Mouse (Mus musculus) midbrain, embryonic 11.5 days (tissue): Measurements from ENCODE around the gene Tmprss6. TPM values are rescaled to one million over a fixed set of nuclear protein-coding genes. Genes with fewer than 3 reads are reported as not detected.

Experiments
- ATAC-seq: fragments of 200-750 bp; cut with Nextera tagmentation; 2 replicates; pipeline ENCODE4 v1.8.0; 2017; ENCODE audit warnings: moderate TSS enrichment, moderate library complexity; ENCODE audit not compliant: low FRiP score
- DNase-seq: peaks from one replicate; pipeline ENCODE4 v3.0.0; 2015; ENCODE audit warnings: low spot score; ENCODE audit errors: missing footprints
- H3K27ac ChIP-seq: fragments of 300-500 bp; sonication (generic); 2 replicates; pipeline ENCODE4 v1.5.1; 2014; ENCODE audit warnings: low read depth, low read length
- H3K27me3 ChIP-seq: fragments of 300-500 bp; sonication (generic); 2 replicates; pipeline ENCODE4 v1.6.1; 2014; ENCODE audit warnings: mild to moderate bottlenecking, low read length, moderate library complexity, mixed read lengths; ENCODE audit not compliant: control insufficient read depth, insufficient read depth
- H3K36me3 ChIP-seq: fragments of 300-500 bp; sonication (generic); 2 replicates; pipeline ENCODE4 v1.6.1; 2014; ENCODE audit warnings: mild to moderate bottlenecking, low read length, moderate library complexity, mixed read lengths; ENCODE audit not compliant: control insufficient read depth, insufficient read depth
- H3K4me1 ChIP-seq: fragments of 300-500 bp; sonication (generic); 2 replicates; pipeline ENCODE4 v1.6.1; 2014; ENCODE audit warnings: low read length; ENCODE audit not compliant: control insufficient read depth, insufficient read depth
- H3K4me2 ChIP-seq: fragments of 300-500 bp; sonication (generic); 2 replicates; pipeline ENCODE4 v1.6.1; 2014; ENCODE audit warnings: mild to moderate bottlenecking, moderate library complexity
- H3K4me3 ChIP-seq: fragments of 300-500 bp; sonication (generic); 2 replicates; pipeline ENCODE4 v1.5.1; 2014; ENCODE audit warnings: low read depth, low read length
- H3K9ac ChIP-seq: fragments of 300-500 bp; sonication (generic); 2 replicates; pipeline ENCODE4 v1.6.1; 2014; ENCODE audit warnings: low read length
- H3K9me3 ChIP-seq: fragments of 300-500 bp; sonication (generic); 2 replicates; pipeline ENCODE4 v1.6.1; 2016; ENCODE audit warnings: low read length; ENCODE audit not compliant: control insufficient read depth
- WGBS: fragments of 180-500 bp; shearing (Covaris S2); extraction: QIAGEN DNeasy Blood & Tissue Kit; methylation state at CpG from one replicate; pipeline ENCODE4 v1.1.7; 2014; 5-methylcytosine and 5-hydroxymethylcytosine counted together
- polyA plus RNA-seq: library from polyadenylated mRNA; unstranded; fragments of >200 nt; fragmentation: Nextera tagmentation; extraction: Ambion mirVana; gene quantifications from 2 replicates; pipeline ENCODE4 v1.2.1, GENCODE M21; 2014

Gene Tmprss6
- polyA plus RNA-seq, 1 experiment from 2014 or later = 0.07 TPM

GRCm38 (mm10) chr15:78422046-78422956 is 46.1 kb downstream of the Tmprss6 start:
- Histone ChIP-seq H3K4me1 (peaks cover 3% of the 10 kb centered on the region; the same call in 1 of the 2 replicates), H3K27me3 (no peaks in the 10 kb centered on the region), H3K27ac (no peak overlapping the region), H3K4me2 (no peak overlapping the region), H3K4me3 (no peak overlapping the region), H3K9me3 (no peaks in the 10 kb centered on the region), H3K9ac (no peak overlapping the region), H3K36me3 (no peaks in the 10 kb centered on the region)
- ATAC-seq = peak; percentile 68; the same call in 1 of the 2 replicates
- WGBS = 18% methylated on average over 16 of the region's 16 CpGs
- peak; percentile 96 for DNase-seq

GRCm38 (mm10) chr15:78420395-78420794 is 48.0 kb downstream of the Tmprss6 start:
- Histone ChIP-seq H3K9me3 (no peaks in the 10 kb centered on the region), H3K27me3 (no peaks in the 10 kb centered on the region), H3K4me3 (no peak overlapping the region), H3K4me1 (peaks cover 8% of the 10 kb centered on the region; the same call in 1 of the 2 replicates), H3K36me3 (no peaks in the 10 kb centered on the region), H3K4me2 (no peak overlapping the region), H3K27ac (no peak overlapping the region), H3K9ac (no peak overlapping the region)
- WGBS = 89% methylated on average over 13 of the region's 13 CpGs
- ATAC-seq (no peak), DNase-seq (peak; percentile 33)

GRCm38 (mm10) chr15:78416937-78417336 is 51.5 kb downstream of the Tmprss6 start:
- H3K27ac ChIP-seq = no peak overlapping the region
- H3K4me2 ChIP-seq = no peak overlapping the region
- DNase-seq = peak; percentile 81
- no peak for ATAC-seq
- H3K27me3 ChIP-seq = no peaks in the 10 kb centered on the region; the same call in 1 of the 2 replicates
- H3K4me3 ChIP-seq = no peak overlapping the region
- no peaks in the 10 kb centered on the region for H3K9me3 ChIP-seq
- H3K36me3 ChIP-seq = no peaks in the 10 kb centered on the region
- no peak overlapping the region for H3K9ac ChIP-seq
- 20% methylated on average over 4 of the region's 4 CpGs for WGBS
- H3K4me1 ChIP-seq = peaks cover 5% of the 10 kb centered on the region; the same call in 1 of the 2 replicates

GRCm38 (mm10) chr15:78414157-78414556 is 54.3 kb downstream of the Tmprss6 start:
- Histone ChIP-seq H3K4me3 (no peak overlapping the region), H3K9ac (no peak overlapping the region), H3K4me2 (no peak overlapping the region), H3K36me3 (no peaks in the 10 kb centered on the region), H3K4me1 (peaks cover 15% of the 10 kb centered on the region), H3K27ac (no peak overlapping the region), H3K27me3 (peaks cover 20% of the 10 kb centered on the region), H3K9me3 (no peaks in the 10 kb centered on the region)
- DNase-seq (peak; percentile 37), ATAC-seq (no peak)
- 89% methylated on average over 8 of the region's 8 CpGs for WGBS

GRCm38 (mm10) chr15:78413719-78414117 is 54.7 kb downstream of the Tmprss6 start:
- H3K9ac ChIP-seq = no peak overlapping the region
- H3K4me2 ChIP-seq = no peak overlapping the region
- ATAC-seq (no peak), DNase-seq (peak; percentile 44)
- H3K27ac ChIP-seq = no peak overlapping the region
- 64% methylated on average over 1 of the region's 1 CpGs for whole genome bisulfite sequencing
- peaks cover 15% of the 10 kb centered on the region for H3K4me1 ChIP-seq
- H3K27me3 ChIP-seq = peaks cover 24% of the 10 kb centered on the region
- no peaks in the 10 kb centered on the region for H3K9me3 ChIP-seq
- H3K36me3 ChIP-seq = no peaks in the 10 kb centered on the region
- no peak overlapping the region for H3K4me3 ChIP-seq

- H3K9ac ChIP-seq = no peak overlapping the region
- ATAC-seq = no peak
Observed at GRCm38 (mm10) chr15:78413083-78413718, 55.2 kb downstream of the Tmprss6 start.

GRCm38 (mm10) chr15:78409570-78410052 is 58.8 kb downstream of the Tmprss6 start:
- no peak overlapping the region for H3K27ac ChIP-seq
- 8% methylated on average over 12 of the region's 12 CpGs for WGBS
- peaks cover 24% of the 10 kb centered on the region for H3K27me3 ChIP-seq

More at GRCm38 (mm10) chr15:78413083-78413718, 55.2 kb downstream of the Tmprss6 start:
- Histone ChIP-seq H3K4me1 (peaks cover 15% of the 10 kb centered on the region), H3K27ac (no peak overlapping the region), H3K4me3 (no peak overlapping the region), H3K27me3 (peaks cover 24% of the 10 kb centered on the region), H3K36me3 (no peaks in the 10 kb centered on the region), H3K9me3 (no peaks in the 10 kb centered on the region), H3K4me2 (no peak overlapping the region)
- 89% methylated on average over 14 of the region's 14 CpGs for WGBS
- peak; percentile 33 for DNase-seq

GRCm38 (mm10) chr15:78406293-78406934 is 62.0 kb downstream of the Tmprss6 start, which contains the start of gene Mpst:
TSS of gene Mpst (plus strand) at chr15:78406416.
- ATAC-seq (peak; percentile 88), DNase-seq (peak; percentile 99)
- Histone ChIP-seq H3K4me3 (peak within 1 kb of the TSS; percentile 65), H3K36me3 (no peaks in the 10 kb centered on the region), H3K9me3 (no peaks in the 10 kb centered on the region), H3K27me3 (peaks cover 24% of the 10 kb centered on the region), H3K9ac (peak within 1 kb of the TSS; percentile 83), H3K27ac (peak within 1 kb of the TSS; percentile 84), H3K4me2 (peak within 1 kb of the TSS; percentile 95), H3K4me1 (peaks cover 28% of the 10 kb centered on the region)
- WGBS = under 1% methylated on average over 40 of the region's 40 CpGs

More at GRCm38 (mm10) chr15:78409570-78410052, 58.8 kb downstream of the Tmprss6 start:
- peak; percentile 87 for DNase-seq
- Histone ChIP-seq H3K9me3 (no peaks in the 10 kb centered on the region), H3K9ac (peak overlapping the region; percentile 45; the same call in 1 of the 2 replicates), H3K36me3 (no peaks in the 10 kb centered on the region), H3K4me2 (peak overlapping the region; percentile 48), H3K4me1 (peaks cover 26% of the 10 kb centered on the region), H3K4me3 (peak overlapping the region; percentile 25; the same call in 1 of the 2 replicates)
- no peak for ATAC-seq
